Mouse (Mus musculus) midbrain, postnatal 0 days (tissue): ENCODE measurements at regions not wholly inside any gene's neighbourhood (a gene's known extent, or its start where the extent isn't known, plus 50 kb on each side); places are given as distances from the start of the nearest gene placed in this dataset.

Experiments
- ATAC-seq: fragments of 200-750 bp; cut with Nextera tagmentation; 2 replicates; pipeline ENCODE4 v1.8.0; 2017; ENCODE audit warnings: moderate number of reproducible peaks, mild to moderate bottlenecking, moderate TSS enrichment, moderate library complexity; ENCODE audit not compliant: low FRiP score
- DNase-seq: peaks from one replicate; pipeline ENCODE4 v3.0.0-alpha.2; 2015; ENCODE audit warnings: low spot score
- H3K27ac ChIP-seq: fragments of 300-500 bp; sonication (generic); 2 replicates; pipeline ENCODE4 v1.5.1; 2014; ENCODE audit warnings: low read depth, mild to moderate bottlenecking, low read length, mixed read lengths
- H3K27me3 ChIP-seq: fragments of 300-500 bp; sonication (generic); 2 replicates; pipeline ENCODE4 v1.6.1; 2014; ENCODE audit warnings: low read length, control low read depth, mixed read lengths; ENCODE audit not compliant: insufficient read depth
- H3K36me3 ChIP-seq: fragments of 300-500 bp; sonication (generic); 2 replicates; pipeline ENCODE4 v1.6.1; 2014; ENCODE audit warnings: low read length, control low read depth, mixed read lengths; ENCODE audit not compliant: insufficient read depth
- H3K4me1 ChIP-seq: fragments of 300-500 bp; sonication (generic); 2 replicates; pipeline ENCODE4 v1.6.1; 2014; ENCODE audit warnings: mild to moderate bottlenecking, control low read depth, antibody characterized with exemption, low read length, mixed read lengths; ENCODE audit not compliant: insufficient read depth
- H3K4me2 ChIP-seq: fragments of 300-500 bp; sonication (generic); 2 replicates; pipeline ENCODE4 v1.6.1; 2014; ENCODE audit warnings: low read depth, mild to moderate bottlenecking, low read length, mixed read lengths; ENCODE audit not compliant: poor library complexity, severe bottlenecking
- H3K4me3 ChIP-seq: fragments of 300-500 bp; sonication (generic); 2 replicates; pipeline ENCODE4 v1.5.1; 2014; ENCODE audit warnings: low read depth, mild to moderate bottlenecking, low read length, moderate library complexity
- H3K9ac ChIP-seq: fragments of 300-500 bp; sonication (generic); replicated peaks from 2 replicates; pipeline ENCODE4 v1.6.1; 2014; ENCODE audit warnings: mild to moderate bottlenecking, low read length, moderate library complexity, mixed read lengths; ENCODE audit not compliant: poor library complexity, severe bottlenecking
- H3K9me3 ChIP-seq: fragments of 300-500 bp; sonication (generic); 2 replicates; pipeline ENCODE4 v1.6.1; 2016; ENCODE audit warnings: low read length, control low read depth
- CTCF ChIP-seq: IDR thresholded peaks from 2 replicates; pipeline ENCODE4 v1.5.1; 2016; ENCODE audit warnings: antibody characterized with exemption, mild to moderate bottlenecking
- WGBS: fragments of 180-500 bp; shearing (Covaris S2); extraction: QIAGEN DNeasy Blood & Tissue Kit; methylation state at CpG from one replicate; pipeline ENCODE4 v1.1.7; 2014; 5-methylcytosine and 5-hydroxymethylcytosine counted together

DNA sequence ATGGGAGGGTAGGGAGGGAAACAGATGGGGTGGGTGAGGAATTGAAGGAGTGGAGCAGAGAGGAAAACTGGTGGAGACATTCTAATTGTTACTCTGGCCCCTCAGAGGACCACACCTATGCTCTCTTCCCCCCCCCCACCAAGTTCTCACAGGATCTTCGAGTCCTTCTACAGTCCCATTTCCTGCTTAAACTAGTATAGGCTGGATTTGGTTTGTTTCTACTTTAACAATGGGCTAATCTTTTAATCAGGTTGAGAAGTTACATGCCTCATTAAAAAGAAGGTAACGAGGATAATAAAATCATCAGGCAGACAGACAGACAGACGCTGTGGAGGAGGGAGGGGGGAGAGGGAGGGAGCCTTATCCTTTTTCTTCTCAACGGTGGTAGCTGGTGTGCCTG lies 167.7 kb upstream of the Prok2 start:
- Histone ChIP-seq H3K4me3 (no peak overlapping the region), H3K9me3 (no peaks in the 10 kb centered on the region), H3K9ac (no peak overlapping the region), H3K4me1 (no peaks in the 10 kb centered on the region), H3K36me3 (no peaks in the 10 kb centered on the region), H3K4me2 (no peak overlapping the region), H3K27me3 (peaks cover 6% of the 10 kb centered on the region; the same call in 1 of the 2 replicates), H3K27ac (no peak overlapping the region)
- WGBS = 31% methylated on average over 4 of the region's 4 CpGs
- DNase-seq (no peak), ATAC-seq (no peak)
- no peak for TF ChIP-seq CTCF

DNA sequence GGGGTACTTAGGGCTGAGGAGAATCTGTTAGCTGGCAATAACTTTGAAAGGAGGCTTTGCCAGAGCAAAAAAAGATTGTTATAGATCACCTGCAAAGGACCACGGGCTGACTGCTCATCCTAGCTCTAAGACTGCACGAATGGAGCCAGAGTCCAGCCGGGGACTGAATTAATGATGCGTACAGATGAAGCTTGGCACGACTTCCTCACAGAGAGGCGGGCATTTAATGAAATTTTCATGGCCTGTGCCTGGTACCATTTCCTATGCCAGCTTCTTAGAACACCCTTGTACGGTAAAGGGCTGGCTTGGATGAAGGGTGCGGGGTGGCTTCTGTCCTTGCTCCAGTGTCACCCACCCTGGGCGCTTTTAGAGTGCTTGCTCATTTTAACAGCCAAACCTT lies 166.0 kb upstream of the Prok2 start:
- Histone ChIP-seq H3K4me2 (no peak overlapping the region), H3K27ac (no peak overlapping the region), H3K36me3 (no peaks in the 10 kb centered on the region), H3K4me1 (0 out of 2 replicates have a peak, but pooled peaks cover 2% of the 10 kb centered on the region), H3K9ac (no peak overlapping the region), H3K4me3 (no peak overlapping the region), H3K27me3 (peaks cover 6% of the 10 kb centered on the region; the same call in 1 of the 2 replicates), H3K9me3 (no peaks in the 10 kb centered on the region)
- peak; percentile 24 for DNase-seq
- no peak for ATAC-seq
- 88% methylated on average over 9 of the region's 9 CpGs for WGBS
- no peak for TF ChIP-seq CTCF

DNA sequence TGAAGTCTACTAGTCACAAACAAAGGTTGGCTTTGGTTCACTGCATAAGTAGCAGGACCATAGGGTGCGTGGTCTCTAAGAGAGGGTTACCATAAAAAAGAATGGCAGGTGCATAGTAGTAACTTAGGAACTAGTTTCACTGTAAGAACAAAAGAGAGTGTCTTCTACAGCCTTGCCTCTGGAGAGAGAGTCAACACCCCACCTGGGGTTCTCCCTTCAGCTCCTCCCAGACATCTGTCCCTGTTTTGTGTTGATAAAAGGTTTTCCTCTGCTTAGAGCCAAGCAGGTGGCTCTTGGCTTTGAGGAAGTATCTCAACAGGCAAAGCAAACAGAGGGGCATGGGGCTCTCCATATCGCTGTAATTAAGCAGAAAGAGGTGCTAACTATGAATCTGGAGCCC lies 165.6 kb upstream of the Prok2 start:
- Histone ChIP-seq H3K36me3 (no peaks in the 10 kb centered on the region), H3K27ac (no peak overlapping the region), H3K9me3 (no peaks in the 10 kb centered on the region), H3K4me3 (no peak overlapping the region), H3K27me3 (peaks cover 3% of the 10 kb centered on the region; the same call in 1 of the 2 replicates), H3K9ac (no peak overlapping the region), H3K4me1 (0 out of 2 replicates have a peak, but pooled peaks cover 2% of the 10 kb centered on the region), H3K4me2 (no peak overlapping the region)
- ATAC-seq (no peak), DNase-seq (no peak)
- no peak for TF ChIP-seq CTCF
- WGBS = 57% methylated on average over 2 of the region's 2 CpGs

DNA sequence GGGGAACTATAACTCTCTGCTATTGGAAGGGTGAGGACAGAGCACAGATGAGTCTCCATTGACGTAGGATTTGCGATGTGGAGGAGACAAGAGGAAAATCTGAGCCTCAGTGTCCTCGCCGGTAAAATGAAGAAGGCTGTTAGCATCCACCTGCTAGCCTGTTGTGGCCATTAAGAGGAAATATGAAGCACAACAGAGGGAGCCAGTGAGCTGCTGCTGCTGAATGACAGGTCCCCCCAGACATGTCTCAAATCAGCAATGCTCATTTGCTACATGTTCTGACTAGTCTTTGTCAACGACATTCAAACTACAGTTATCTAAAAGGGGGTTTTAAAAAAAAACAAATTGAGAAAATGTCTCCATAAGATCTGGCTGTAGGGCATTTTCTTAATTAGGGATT lies 164.6 kb upstream of the Prok2 start:
- WGBS = 82% methylated on average over 5 of the region's 5 CpGs
- Histone ChIP-seq H3K36me3 (no peaks in the 10 kb centered on the region), H3K27me3 (0 out of 2 replicates have a peak, but pooled peaks cover 3% of the 10 kb centered on the region), H3K4me1 (0 out of 2 replicates have a peak, but pooled peaks cover 2% of the 10 kb centered on the region), H3K9ac (no peak overlapping the region), H3K4me2 (no peak overlapping the region), H3K4me3 (no peak overlapping the region), H3K27ac (no peak overlapping the region), H3K9me3 (no peaks in the 10 kb centered on the region)
- ATAC-seq = no peak
- peak; percentile 60 for TF ChIP-seq CTCF
- peak; percentile 42 for DNase-seq

DNA sequence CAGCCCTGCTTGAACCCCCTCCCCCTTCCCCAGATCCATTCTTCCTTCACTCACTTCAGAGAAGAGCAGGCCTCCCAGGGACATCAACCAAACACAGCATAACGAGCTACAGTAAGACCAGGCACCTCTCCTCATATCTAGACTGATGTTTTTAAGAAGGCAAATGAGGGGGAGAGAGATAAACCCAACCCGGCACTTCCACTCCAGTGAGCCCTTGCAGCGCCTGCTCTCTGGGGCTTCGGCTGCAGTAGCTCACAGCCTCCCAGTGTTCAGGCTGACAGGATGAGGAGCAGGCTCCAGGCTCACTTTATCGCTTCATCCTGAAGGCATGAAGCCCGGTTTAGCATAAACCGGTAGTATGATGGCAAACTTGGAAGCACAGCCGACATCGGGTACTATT lies 162.9 kb upstream of the Prok2 start:
- 0 out of 2 replicates have a peak, but pooled peaks cover 3% of the 10 kb centered on the region for H3K27me3 ChIP-seq
- H3K9me3 ChIP-seq = no peaks in the 10 kb centered on the region
- DNase-seq (no peak), ATAC-seq (no peak)
- no peak for TF ChIP-seq CTCF
- 0 out of 2 replicates have a peak, but pooled peaks cover 6% of the 10 kb centered on the region for H3K4me1 ChIP-seq
- H3K27ac ChIP-seq = no peak overlapping the region
- no peak overlapping the region for H3K4me2 ChIP-seq
- WGBS = 16% methylated on average over 9 of the region's 9 CpGs
- no peaks in the 10 kb centered on the region for H3K36me3 ChIP-seq
- no peak overlapping the region for H3K4me3 ChIP-seq
- H3K9ac ChIP-seq = no peak overlapping the region

DNA sequence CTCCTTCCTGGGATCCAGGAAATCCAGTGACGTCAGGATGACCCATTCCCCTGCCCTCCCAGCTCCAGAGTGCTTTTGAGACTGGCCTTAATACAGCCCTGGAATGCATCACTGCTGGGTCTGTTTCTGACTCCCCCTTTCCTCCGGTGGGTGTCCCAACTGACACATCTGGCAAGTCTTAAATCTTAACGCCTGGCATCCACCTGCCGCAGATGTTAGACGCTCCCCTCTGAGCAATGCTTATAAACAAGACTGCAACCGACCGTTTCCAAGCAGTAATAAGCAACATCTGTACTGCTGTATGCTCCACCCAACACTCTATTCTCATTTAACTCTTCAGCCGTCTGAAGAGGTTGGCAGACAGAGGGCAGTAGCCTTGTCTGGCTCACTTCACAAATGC lies 161.7 kb upstream of the Prok2 start:
- ATAC-seq (no peak), DNase-seq (no peak)
- H3K9ac ChIP-seq = no peak overlapping the region
- no peak overlapping the region for H3K4me3 ChIP-seq
- WGBS = 63% methylated on average over 8 of the region's 8 CpGs
- no peak overlapping the region for H3K27ac ChIP-seq
- H3K4me2 ChIP-seq = no peak overlapping the region
- 0 out of 2 replicates have a peak, but pooled peaks cover 3% of the 10 kb centered on the region for H3K27me3 ChIP-seq
- no peaks in the 10 kb centered on the region for H3K9me3 ChIP-seq
- no peaks in the 10 kb centered on the region for H3K36me3 ChIP-seq
- H3K4me1 ChIP-seq = 0 out of 2 replicates have a peak, but pooled peaks cover 6% of the 10 kb centered on the region
- TF ChIP-seq CTCF = peak; percentile 38
